Mouse (Mus musculus) c-Kit-negative CD71-positive TER-119-positive erythroid progenitor cells, embryonic 14.5 days (primary cell): ENCODE results near the gene Ppm1b.
"Not testable (repeated sequence)": the region's sequence is repeated elsewhere in the genome, so short reads cannot be mapped to it uniquely, and the experiment has no call there.

Experiments
- DNase-seq: peaks from one replicate; pipeline ENCODE4 v3.0.0-alpha.2; 2013; ENCODE audit warnings: low read depth, low spot score

Ppm1b gene

DNA sequence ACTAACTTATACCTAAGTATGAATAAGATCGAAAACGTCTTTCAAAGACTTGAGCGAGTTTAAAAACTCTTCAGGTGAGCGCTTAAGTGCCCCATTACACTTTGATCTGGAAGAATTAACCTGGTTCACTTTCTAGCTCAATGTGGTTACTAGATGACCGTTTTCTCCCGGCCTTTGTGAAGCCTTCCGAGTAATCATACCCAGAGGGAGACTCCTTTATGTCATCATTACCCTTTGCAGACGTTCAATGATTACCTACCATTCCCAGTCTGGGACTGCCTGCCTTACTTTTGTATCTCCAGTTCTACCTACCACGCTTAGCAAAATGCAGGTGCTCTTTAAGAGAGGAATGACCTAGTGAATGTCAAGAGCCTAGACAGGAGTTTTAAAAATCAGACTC, at the start of gene Ppm1b:
Ppm1b (plus strand) TSS at position 301 of the 400 bp plus-strand sequence.
- no peak for DNase-seq

DNA sequence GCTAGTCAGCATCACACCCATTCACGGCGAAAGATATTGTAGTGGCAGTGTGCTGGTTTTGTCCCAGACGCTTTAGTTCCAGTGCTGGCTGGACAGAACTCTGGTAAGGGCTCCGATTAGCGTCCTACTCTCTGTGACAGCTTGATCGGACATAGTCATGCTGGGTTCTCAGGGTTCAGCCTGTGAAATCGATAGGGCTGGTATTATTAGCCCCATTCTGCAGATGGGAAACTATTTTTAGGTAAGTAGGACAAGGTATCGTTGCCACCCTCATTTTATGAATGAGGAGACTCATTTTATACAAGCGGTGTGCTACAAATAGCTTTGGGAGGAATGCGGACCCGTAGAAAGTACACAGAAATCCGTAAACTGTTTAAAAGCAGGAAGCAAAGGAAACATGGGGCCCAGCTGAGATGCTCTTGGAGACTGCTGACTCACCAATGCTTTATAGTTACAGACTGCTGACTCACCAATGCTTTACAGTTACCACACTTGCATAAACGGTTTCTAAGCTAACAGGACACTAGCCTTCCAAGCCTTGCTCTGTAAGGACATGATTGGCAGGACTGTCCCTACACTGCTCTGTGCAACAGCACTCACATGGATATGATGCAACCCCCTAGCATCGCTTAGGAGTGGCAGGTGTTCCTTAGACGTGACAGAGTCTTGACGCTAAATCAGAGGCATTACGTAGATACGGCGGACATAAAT, 34.7 kb upstream of the Ppm1b start:
- peak; percentile 62 for DNase-seq

DNA sequence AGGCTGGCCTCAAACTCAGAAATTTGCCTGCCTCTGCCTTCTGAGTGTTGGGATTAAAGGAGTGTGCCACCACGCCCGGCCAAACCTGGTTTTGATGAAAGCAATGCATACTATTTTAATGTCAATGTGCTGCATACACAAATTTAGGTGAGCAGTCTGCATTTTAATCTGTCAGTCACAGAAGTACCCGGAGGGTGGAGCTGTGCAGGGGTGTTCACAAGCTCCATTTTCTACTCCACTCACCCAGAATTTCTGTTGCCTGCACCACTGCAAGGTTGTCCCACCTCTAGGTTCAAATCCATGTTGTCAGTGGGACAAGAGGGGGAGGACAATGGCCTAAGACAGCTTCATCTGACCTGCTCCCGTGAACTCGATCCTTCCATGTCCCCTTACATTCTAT, 31.8 kb upstream of the Ppm1b start:
- DNase-seq, result no peak

DNA sequence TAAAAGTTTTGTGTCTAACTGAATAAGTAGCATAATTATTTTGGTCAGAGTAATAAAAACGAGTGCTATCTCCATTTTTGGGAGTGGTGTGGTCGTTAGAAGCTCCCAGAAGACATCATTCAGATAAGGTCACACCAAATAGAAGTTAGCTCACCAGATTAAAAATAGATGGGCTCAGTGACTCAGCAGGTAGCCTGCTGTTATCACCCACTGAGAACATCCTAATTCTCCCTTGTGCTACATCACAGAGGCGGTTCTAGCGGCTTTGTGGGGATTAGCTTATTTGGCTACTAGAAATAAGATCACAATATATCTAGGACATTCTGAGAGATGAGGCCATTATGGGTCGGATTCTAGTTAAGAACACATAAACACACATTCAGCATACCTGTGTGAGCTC, 30.3 kb upstream of the Ppm1b start:
- DNase-seq, result peak; percentile 64

DNA sequence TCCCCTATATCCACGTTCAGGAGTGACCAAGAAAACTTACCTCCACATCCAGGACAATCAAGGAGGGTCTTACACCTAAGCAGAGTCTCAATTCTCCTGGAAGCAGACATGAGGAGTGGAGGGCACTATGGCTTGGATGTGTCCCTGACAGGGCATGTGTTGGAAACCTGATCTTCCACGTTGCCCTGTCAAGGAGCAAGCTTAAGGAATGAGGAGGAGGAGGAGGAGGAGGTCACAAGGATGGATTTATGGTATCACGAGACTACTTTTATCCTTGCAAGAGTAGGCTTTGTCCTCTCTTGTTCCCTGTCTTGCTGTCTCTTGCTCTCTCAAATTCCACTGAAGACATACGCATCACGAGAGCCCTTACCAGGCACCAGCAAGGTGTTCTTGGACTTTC, 29.0 kb upstream of the Ppm1b start:
- DNase-seq, result no peak

DNA sequence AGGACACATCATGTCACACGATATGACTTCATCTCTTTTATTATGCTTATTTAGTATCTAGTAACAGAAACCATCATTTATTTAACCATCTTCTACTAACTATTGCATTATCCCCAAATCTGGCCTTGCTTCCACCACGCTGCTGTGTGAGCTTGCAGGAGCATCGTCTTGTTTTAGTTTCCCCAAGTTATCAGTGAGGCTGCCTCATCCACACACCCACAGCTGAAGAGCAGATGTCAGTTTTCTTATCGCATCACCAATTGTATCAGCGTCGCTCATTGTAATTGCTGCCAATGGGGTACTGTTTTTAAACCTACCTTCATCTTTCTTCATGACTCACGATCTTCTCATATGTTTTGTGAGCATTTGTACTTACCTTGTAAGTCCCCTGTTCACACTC, 23.6 kb upstream of the Ppm1b start:
- no peak for DNase-seq

DNA sequence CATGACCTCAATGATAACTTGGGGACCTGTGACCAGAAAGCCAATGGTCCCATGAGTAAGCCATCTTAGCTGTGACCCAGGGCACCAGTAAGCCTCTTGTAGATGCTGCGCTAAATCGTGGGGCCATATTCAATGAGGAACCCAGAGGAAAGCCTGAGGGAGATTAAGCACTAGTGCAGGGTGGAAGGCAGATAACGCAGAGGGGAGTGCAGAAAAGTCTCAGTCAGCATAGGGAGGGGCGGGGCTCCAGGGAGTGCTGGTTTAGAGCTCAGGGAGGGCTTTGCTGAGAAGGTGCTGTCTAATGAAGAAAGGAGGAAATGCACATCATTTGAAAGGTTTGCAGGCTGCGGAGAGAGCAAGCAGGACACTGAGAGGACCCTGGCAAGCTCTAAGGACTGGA, 22.6 kb upstream of the Ppm1b start:
- peak; percentile 75 for DNase-seq

DNA sequence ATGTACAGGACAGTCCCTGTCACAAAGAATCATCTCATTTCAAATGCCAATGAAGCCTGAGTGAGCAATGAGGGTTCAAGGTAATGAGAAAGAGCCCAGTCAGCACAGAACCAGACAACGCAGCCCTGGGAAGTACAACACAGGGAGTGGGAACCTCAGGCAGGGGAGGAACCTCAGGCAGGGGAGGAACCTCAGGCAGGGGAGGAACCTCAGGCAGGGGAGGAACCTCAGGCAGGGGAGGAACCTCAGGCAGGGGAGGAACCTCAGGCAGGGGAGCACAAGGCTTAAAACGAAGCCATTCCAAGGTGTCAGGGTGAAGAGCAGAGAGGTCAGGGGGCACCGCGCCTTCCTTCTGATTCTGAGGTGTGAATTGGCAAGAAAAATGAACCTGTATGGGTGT, 20.9 kb upstream of the Ppm1b start:
- not testable (repeated sequence) for DNase-seq

DNA sequence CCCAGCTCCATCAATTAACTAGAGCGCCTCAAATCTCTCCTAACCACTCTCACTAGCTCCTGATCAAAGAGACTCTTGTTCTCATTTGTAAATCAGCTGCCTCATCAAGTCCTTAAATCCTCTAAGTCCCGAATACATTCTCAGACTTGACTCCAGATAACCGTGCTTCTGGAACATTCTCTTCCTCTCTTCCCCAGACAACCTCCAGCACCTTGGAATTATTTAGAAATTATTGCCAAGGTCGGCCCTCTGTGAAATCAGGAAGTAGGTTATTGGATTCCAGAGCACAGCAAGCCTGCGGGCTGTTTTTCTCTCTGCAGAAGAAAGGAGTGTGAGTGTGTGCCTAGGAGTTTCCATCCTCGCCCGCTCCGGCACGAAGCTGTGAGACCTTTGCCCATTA, 20.2 kb upstream of the Ppm1b start:
- no peak for DNase-seq

DNA sequence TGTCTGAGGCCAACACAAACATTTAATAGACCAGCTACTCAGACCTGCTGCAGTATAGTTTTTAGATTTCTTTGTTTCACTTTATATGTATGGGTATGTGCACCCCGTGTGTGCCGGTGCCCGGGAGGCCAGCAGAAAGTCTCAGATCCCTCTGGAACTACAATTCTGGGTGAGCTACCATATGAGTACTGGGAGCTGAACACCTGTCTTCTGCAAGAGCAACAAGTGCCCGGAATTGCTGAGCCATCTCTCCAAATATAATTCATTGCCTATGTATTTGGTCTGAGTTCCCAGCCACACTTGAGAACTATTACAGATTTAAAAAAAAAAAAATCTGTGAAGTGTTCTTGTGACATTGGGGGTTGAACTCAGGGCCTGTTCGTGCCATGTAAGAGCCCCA, 19.7 kb upstream of the Ppm1b start:
- no peak for DNase-seq

DNA sequence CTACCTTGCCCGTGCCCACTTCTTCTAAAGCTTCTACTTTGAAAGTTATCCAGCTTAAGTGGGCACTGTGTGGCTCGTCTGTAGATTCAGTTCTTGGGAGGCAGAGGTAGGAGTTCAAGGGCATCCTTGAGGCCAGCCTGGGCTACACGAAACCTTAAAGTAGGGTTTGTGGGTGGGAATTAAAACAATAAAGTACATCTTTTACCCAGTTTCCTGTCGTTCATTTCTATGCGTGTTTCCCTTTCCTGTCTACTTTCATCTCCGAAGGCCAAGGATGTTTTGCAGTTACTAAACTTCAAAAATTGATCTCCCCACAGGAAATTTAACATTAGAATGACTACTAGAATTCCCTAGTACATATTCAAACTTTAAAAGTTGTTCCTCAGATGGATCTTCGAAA, 19.3 kb upstream of the Ppm1b start:
- no peak for DNase-seq

DNA sequence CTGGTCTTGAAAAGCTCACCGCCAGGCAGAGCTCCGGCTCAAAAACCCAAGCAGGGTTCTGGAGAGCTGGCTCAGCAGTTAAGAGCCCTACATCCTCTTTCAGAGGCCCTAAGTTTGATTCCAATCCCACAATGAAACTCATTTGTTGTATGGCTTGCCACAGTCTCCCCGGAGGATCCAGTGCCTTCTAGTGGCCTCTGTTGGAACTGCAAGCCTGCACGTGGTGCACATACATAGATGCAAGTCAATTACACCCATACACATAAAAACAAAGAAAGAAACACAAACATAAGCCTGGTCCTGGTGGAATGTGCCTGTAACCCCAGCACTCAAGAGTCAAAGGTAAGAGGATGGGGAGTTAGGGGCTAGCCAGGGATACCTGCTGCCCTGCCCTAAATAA, 18.3 kb upstream of the Ppm1b start:
- DNase-seq, result no peak

DNA sequence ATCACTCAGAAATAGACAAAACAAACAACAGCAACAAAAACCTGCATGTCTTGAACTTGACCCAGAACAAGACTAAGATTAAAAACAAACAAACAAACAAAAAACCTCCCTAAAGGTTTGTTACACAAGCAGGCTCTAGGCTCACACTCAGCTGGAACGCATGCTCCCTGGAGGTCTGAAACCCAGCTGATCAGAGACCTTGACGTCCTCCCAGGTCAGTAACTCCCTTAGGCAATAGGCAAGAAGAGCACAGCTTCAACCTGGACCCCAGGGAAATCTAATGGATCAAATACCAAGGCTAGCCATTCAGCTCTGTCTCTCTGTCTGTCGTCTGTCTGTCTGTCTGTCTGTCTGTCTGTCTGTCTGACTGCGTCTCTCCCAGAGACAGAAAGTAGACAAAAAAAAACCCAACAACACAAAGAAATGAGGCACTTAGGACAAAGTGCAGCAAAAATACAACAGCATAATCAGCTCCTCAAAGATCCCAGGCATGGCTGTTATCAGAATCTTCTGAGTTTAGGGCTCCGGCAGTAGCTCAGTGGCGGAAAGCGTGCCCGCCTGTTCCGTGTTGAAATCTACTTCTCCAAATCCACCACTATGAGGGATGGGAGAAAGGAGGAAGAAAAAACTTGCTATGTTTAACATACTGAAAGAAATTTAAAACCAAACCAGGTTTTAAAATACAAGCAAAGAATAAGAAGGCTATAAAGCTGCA, 16.4 kb upstream of the Ppm1b start:
- DNase-seq, result no peak

DNA sequence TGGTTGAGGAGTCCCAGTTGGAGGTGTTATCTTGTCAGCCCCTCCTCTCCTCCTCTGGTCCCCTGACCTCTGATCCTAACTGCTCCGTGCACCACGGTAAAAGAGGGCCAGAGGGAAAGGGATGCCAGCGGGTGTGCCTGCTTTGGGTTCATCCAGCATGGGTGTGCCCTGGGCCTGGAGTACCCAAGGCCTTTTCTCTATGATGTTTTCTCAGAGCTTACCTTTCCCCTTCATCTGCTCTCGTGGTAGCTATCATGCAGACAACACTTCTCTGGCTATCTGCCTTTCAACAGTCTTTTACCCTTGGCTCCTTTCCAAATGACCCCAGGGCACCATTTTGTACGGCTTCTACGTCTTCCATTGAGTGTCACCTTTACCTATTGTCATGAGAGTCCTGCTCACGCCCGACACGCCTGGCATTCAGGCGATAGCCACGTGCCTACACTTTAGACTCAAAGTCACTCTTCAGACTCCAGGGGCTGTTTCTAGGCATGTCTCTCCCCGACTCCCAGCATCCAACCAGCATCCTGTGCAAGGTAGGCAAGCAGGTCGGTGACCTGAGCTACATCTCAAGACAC, 15.2 kb upstream of the Ppm1b start:
- no peak for DNase-seq

DNA sequence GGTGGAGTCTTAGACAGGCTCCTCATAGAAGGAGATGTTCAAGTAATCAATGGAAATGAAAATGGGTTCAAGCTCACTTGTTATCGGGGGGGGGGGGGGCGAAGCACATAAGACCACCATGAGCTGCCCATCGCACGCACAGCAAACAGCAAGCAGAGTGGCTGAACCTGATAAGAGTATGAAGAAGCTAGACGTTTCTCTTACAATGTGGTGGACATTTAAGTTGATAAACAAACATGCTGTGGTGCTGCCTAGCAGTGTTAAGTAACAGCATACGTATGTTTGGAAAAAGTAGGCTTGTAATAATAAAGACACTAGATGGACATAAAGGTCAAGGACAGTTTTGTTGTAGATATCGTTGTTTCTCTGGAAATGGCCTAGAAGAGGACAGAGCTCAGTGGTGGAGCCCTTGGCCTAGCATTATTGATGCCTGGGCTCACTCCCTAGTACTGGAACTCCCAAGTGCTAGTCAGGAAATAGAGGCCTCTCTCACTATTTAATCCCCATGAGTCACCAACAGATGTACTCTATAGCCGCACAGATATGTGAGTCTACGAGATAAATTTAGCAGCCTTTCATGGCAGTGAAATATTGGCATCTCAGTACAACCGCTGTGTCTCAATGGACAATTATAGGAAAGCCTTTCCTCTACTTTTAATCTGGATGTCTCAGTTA, 14.0 kb upstream of the Ppm1b start:
- no peak for DNase-seq

DNA sequence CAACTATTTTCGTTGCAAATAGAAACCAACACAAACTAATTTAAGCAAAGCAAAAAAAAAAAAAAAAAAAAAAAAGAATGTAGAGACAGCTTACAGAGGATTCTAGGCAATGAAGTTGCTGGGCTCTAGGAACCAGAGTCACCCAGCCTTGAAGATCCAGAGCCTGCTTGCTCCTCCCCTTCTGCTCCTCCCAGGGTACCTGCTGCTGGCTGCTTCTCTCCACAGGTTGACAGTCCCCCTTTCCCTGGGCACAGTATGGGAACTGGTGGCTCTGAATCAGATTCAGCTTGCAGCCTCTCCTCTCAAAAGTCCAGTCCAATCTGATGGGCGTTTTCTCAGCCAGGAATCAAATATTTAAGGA, 13.5 kb upstream of the Ppm1b start:
- no peak for DNase-seq

DNA sequence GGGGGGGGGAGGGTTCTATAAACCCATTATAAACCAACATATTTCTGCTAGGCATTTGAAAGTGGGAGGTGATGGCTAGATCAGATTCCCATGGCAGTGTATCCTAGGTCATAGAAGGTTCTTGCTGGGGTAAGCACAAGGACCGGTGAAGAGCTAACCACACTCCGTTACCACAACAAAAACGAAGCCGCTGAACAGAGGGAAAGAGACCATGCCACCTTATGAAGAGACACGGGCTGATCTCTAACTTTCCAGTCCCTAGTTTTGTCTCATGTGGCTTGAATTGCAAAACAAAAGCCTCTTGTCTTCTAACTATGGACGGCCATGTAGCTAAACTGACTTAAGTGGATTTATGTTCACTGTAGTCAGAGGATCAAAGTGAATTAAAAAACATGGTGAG, 12.2 kb upstream of the Ppm1b start:
- no peak for DNase-seq

DNA sequence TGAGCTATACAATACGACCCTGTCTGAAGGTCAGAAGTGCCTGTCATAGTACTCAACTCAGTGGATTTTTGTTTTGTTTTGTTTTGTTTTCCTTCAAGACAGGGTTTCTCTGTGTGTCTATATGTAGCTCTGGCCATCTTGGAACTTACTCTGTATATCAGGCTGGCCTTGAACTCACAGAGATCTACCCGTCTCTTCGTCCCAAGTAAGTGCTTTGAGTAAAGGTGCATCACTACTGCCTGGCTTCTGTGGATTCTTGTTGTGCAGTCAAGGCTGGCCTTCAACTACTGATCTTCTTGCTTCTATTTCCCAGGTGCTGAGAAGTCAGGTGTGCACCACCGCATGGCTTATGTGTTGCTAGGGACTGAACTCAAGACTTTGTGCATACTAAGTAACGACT, 4.0 kb upstream of the Ppm1b start:
- no peak for DNase-seq

DNA sequence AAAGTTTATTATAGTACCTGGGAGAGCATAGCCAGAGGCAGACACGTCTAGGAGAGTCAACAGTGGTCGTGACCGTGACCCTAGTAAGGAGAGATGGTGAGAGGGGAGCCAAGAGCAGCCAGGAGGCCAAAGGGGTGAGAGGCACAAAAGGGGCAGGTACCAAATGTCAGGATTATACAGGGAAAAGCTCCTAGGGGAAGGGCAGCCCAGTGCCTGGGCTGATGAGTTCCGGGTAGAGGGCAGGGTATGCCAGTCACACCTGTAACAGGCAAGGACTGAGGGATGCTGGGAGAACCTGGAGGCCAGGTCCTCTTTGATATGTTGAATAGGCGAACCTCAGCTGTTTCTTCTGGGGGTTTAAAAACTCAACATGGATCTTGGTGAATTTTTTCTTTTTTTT, 2.8 kb upstream of the Ppm1b start:
- DNase-seq, result no peak

DNA sequence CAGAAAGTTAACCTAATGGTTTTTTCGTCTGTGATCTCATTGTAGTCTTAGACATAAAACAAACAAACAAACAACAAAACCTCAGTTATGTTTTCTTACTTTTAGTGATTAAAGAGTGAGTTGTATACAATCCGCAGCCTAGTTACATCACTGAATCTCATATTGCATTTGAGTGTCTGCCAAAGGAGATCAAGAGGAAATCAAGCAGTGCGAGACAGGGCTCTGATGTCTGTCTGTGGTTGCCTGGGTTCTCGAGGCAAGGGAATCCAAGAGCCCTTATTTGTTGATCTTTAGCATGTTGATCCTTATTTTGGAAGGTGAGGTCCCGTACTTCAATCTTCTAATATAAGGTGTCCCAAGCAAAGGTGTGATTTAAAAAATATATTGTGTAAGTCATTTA, 1.7 kb upstream of the Ppm1b start:
- no peak for DNase-seq

DNA sequence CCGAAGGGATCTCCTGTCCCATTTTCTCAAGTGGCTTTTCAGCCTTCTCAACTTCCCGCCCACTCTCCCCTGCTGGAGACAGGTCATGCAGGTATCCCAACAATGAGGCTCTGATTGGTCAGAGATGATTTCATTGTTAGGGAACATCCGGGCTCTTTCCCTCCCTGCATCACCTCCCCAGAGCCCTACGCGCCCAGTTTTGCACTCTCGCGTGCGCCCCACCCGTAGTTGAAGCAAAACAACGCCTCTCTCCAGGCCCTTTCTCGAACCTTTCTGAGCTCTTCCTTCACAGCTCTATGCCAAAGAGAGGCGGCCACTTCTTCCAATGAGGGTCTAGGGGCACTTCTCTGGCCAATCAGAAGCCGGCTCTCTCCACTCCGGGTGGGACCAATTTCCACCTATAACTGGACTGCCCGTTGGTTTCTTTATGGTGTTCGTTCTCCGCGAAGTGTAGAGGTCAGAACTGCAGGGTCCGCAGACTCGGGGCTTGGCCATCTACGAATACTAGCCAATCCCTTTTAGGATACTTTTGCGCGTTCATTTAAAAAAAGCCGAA, 468 bp downstream of the Ppm1b start:
- DNase-seq, result peak; percentile 92

DNA sequence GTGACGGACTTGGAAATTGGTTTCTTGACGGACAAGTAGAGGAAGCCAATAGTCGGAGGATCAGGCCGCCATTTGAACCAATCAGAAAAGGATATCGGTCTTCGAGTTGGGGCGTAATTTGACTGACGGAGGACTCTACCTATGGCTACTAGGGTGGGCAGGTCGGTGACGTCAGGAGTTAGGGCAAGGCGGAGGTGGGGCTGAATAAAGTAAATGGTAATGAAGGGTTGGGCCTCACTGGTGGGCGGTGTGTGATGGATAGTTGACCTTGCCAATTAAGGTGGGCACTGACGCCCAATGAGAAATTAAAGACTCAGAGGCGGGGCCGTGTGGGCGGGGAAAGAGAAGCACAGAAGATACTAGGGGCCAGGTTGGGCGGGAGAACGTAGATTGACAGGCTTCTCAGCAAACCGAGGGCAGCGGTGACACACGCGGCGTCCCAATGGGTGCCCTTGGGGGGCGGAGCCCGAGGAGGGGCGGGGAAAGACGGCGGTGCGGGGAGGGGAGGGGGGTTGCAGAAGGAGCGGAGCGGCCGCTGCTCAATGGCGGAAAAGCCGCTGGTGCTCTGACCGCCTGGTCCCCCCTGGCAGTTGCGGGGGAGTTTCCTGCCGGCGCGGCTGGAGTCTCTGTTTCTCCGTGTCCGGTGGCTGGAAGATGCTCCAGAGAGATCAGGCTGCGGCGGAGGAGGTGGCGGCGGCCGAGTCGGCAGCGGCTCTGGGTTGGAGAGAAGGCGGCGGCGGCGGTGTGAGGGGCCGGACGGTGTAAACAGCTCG, 1.1 kb downstream of the Ppm1b start:
- peak; percentile 100 for DNase-seq
